Mouse (Mus musculus) cerebellum, postnatal 14 days (tissue): ENCODE measurements around the gene Cib1.

ENCODE experiments used
- DNase-seq, 2 experiments: peaks; one replicate each; pipeline ENCODE4 v3.0.0; 2021; ENCODE audit warnings: mixed read lengths in 2 of 2

The Cib1 gene

DNA sequence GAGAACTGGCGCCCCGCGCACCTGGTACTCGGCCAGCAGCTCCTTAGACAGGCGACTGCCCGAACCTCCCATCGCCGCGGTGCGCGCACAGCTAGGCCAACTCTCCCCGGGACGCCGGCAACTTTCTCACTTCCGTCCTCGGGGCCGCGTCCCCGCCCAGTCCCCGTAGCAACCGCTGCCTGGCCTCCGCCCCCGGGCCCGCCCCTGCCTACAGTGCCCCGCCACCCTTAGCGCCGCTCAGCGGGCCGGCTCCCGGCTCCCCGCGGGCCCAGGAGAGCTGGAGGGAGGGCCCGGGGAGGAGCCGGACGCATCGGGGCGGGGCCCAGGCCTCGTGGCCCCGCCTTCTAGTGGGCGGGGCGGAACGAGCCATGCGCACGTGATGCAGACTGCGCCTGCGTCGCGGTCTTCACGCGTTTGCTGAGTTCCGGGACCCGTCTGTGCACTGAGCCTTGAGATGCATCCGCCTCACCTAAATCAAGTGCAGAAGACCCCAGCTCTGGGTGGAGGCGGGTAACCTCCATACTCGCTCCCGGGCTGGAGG, at the start of gene Cib1, which contains the start of gene Gdpgp1:
TSS of gene Cib1 (minus strand) at position 325 of the 541 bp plus-strand sequence.
TSS of gene Gdpgp1 (plus strand) at position 377 of the 541 bp plus-strand sequence.
- peak; percentile 92 to 95 for DNase-seq

DNA sequence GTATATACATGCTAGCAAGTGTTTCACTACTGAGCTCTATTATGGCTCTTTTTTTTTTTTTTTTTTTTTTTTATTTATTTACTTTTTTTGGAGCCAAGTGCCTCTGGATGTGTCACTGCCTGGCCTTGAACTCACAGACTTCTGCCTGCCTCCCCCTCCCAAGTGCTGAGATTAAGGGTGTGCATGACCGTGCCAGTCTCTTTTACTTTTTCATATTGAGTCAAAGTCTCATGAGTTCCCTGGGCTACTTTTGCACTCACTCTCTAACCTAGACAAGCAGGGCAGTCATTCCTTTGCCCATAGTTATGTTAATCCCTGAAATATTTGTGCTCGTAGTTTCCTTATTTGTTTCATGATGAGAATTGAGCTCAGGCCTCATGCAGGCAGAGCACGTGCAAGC, 49.0 kb upstream of the Cib1 start:
- DNase-seq = no peak

DNA sequence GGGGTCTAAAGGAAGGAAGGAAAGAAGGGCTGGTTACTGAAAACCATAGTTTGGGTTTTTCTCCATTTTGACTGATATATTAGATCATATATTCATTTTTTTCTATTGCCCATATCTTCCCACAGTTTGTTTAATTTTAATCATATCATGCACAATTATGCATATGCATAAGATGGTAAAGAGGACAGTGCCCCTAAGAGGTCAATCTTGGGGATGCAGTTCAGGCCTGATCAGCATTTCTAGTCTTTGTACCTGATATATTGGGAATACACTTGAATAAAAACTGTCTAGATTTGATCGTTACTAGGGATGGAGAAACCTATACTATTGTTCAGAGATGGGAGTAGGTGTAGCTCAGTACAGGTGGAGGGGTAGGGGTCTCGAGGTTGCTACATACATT, 48.4 kb upstream of the Cib1 start:
- DNase-seq = no peak

DNA sequence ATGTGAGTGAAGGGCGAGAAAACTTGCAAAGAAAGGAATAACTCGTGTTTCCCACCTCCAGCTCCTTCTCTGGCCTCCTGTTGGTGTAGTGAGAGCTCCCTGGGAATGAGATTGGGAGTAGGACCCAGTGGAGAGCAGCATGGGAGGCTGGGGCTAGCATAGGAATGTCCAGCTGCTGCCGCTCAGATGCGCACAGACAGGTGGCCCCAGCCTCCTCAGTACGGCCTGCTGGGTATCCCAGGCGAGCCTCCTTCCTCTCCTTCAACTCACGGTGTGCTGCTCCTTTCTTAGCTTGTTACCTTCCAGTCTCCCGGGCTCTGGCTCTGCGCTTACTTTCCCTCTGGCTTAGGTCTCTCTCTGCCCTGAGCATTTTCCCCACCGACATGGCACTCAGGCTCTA, 47.4 kb upstream of the Cib1 start:
- DNase-seq = no peak

DNA sequence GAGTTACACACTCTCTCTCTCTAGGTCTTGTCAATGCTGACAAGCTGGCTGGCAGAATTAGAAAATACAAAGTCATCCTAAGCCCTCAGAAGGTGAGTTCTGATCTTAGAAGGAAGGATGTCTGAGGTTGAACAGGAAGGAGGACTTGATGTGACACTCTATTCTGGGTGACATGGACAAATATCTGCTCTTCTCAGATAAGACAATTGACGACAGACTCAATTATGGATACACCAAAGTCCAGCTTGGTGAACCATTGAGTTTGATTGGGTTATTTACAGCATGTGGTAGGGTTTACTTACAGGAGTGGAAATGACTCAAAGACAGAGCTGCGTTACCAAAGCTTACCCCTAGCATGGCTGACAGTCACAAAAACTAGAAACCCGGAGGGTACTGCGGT, 43.8 kb upstream of the Cib1 start:
- no peak for DNase-seq

DNA sequence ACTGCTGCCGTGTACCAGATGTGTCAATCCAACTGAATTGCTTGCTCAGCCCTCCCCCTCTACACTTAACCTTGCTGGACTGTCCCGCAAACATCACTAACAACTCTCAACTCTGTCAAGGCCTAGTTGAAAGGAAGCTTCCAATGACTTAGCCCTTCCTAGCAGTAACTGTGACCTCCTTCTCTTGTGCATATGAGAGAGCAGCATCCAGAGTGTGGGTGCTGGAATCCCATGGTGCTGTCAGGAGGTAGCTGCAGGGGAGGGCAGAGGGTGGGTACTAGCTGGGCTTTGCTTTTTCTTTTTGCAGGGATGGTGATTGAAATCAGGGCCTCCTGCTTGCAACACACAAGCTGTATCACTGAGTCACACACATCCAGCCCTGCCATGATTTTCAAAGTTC, 40.8 kb upstream of the Cib1 start:
- no peak for DNase-seq

DNA sequence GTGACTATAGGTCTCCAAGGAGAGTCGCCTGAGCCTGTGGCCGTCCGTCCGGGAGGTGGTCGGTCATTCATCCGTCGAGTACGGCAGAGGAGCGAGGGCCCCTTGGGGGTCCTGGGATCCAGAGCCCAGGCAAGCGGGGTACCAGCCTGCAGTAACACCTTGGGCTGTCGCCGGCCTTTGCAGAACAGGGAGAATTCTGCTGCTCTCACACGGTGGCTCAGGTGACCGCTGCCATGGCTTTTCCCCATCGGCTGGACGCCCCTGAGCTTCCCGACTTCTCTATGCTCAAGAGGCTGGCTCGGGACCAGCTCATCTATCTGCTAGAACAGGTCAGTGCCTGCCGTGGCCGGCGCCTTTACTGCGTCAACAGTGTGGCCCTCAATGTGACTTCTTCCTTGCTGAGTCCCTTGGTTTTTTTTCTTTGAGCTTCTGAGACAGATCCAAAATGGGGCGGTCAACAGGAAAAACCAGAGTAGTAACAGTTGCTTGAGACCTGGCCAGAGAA, 37.2 kb upstream of the Cib1 start:
- peak in 1 of 2 experiments; percentile 80 for DNase-seq

DNA sequence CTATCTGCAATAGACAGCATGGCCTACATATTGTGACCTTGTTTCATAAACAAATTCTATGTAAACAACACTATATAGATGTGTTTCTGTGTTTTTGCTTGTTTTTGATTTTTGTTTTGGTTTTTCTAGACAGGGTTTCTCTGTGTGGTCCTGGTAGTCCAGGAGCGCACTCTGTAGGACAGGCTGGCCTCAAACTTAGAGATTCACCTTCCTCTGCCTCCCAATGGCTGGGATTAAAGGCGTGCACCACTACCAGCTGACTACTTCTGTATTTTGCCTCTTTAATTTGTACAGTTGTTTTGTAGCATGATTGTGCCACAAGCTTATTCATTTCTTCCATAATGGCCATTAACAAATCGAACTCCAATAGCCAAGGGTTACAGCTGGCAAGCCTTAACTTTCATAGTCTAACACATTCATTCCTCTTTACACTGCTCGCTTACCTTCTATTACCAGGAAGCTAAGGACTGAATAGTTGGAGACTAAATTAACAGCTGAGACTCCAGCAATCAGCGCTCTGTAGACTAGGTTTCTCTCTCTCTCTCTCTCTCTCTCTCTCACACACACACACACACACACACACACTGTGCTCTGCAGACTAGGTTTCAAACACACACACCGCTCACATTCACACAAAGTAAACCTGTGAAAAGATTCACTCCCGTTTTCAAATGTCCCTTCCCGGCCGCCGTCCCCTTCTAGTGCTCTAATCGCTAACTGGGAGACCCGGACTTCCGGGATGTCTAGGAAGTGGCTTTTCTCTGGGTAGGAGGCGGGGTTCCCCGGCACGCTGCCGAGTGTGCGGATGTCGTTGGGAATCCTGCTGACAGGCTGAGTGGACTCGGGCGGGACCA, 36.5 kb upstream of the Cib1 start, which contains the start of gene Vps33b:
TSS of gene Vps33b (plus strand) at position 753 of the 854 bp plus-strand sequence.
- DNase-seq = peak; percentile 98 to 100

DNA sequence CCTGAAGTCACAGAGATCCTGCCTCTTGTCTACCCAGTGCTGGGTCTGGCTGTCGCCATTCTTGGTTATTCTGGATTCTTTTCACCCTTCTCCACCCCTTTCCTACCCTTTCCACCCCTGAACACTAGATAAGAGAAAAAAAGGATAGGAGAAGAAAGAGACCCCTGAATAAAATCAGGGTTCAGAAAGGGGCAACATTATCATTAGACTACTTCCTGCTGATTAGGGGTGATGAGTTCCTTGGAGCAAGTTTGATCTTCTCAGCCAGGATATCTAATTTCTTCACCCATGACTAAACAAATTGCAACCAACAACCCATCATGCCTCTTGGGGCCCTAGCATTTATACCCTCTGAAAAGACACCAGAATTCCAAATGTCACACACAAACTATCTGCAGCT, 35.2 kb upstream of the Cib1 start:
- no peak for DNase-seq

DNA sequence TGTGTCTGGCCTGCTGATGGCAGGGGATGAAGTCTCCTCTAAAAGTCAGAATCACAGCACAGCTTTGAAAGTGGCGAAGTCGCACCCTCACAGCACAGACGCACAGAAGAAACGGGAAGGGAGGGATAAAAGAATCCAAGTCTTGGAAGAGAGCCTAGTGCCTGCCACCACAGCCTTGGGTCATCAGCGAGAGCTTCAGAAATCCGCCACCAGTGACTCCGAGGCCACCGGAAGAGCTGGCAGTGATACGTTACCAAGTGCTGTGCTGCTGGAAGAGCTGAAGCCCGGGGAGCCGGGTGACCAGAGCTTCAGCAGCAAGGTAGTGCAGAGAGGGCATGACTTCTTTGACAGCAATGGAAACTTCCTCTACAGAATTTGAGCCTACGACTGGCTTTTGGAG, 32.0 kb upstream of the Cib1 start:
- DNase-seq = no peak

DNA sequence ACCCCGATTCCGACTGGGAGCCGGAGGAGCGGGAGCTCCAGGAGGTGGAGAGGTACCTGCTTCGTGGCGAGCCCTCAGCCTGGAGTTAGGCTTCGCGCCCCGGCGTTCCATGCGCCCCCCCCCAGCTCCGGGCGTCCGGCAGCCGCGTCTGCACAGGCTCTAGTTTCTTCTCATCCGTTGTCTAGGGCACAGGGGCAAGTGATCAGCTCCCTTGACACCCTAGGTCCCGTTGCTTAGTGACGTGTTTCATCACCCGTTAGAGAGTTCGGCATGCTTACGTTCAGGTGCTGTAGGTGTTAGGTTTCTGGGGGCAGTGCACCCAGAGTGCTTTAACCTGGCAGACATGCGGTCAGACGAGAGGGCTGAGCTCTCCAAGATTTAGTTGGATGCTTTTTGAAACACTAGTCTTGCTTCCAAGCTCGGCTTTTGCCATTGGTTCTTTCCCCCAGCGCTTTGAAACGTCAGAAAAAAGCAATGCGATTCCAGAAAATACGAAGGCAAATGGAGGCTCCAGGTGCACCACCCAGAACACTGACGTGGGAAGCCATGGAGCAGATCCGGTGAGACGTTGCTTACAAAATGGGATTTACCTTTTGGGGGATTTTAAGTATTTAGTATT, 28.9 kb upstream of the Cib1 start:
- DNase-seq = peak in 1 of 2 experiments; percentile 23

DNA sequence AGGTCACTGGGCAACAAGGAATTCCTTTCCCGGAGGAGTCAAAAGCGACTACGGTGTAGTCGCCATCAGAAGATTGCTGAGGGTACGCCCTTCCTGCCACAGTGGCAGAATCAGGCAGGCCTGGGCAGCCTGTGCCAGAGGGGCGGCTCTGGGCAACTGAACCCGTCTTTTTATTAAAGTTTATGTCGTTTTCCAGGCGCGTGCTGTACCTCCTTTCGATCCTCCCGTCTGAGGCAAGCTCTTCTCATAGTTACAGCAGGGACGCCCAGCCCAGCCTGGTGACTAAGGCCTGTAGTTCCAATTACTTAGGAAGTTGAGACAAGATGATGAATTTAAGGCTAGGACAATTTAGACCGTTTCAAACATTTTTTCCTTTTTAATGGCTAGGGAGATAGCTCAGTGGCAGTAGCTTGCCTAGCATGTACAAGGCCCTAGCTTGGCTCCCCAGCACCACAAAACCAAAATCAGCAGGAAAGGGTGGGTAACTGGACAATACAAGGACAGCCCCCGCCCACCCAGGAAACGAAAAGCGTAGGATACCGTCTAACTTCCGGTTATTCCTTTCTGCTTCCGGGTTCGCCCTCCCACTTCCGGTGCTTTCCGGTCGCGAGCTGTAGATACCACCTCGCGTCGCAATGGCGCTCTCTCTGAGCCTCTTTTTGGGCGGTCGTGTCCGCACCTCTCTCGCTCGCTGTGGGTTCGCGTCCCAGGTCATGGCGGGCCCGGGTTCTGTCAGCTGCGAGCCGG, 28.2 kb upstream of the Cib1 start, which contains the start of gene Ngrn:
TSS of gene Ngrn (plus strand) at position 591 of the 747 bp plus-strand sequence.
- peak; percentile 88 to 90 for DNase-seq

DNA sequence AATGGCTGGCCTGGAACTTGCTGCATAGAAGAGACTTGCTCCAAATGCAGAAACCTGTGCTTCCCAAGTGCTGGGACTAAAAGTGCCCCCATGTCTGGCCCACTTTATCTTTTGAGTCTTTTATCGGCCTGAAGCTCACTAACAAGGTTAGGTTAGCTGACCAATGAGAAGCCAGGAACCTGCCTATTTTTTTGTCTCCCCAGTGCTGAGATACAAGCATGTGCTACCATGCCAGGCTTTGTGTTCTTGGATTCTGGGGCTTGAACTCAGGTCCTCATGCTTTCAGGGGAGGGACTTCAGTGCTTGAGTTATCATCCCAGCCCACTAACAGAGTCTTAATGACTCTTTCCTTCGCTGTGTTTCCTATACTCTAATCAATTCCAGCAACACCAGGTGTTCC, 25.1 kb upstream of the Cib1 start:
- no peak for DNase-seq

DNA sequence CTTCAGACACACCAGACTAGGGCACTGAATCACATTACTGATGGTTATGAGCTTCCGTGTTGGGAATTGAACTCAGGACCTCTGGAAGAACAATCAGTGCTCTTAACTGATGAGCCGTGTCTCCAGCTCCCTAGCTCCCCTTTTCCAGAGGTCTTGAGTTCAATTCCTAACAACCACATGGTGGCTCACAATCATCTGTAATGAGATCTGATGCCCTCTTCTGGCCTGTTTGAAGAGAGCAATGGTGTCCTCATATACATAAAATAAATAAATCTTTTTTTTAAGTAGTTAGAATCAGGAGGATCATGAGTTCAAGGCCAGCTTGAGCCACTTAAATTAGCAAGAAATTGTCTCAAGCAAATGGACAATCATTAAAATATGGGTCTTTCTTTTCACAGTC, 23.4 kb upstream of the Cib1 start:
- no peak for DNase-seq

DNA sequence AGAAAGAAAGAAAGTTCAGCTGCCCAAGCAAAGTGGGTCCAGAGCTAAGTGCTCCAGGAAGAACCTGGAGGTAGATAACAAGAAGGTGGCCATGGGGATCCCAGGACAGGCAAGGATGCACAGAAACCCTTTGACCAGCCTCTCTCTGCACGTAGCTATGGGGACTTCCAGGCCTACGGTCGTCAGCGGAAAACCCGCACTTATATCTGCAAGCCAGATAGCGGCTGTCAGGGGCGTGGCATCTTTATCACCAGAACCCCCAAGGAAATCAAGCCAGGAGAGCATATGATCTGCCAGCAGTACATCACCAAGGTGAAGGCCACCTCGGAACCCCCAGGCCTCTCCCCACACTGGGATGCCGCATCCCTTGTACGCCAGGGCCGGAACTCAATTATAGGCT, 20.3 kb upstream of the Cib1 start:
- no peak for DNase-seq

DNA sequence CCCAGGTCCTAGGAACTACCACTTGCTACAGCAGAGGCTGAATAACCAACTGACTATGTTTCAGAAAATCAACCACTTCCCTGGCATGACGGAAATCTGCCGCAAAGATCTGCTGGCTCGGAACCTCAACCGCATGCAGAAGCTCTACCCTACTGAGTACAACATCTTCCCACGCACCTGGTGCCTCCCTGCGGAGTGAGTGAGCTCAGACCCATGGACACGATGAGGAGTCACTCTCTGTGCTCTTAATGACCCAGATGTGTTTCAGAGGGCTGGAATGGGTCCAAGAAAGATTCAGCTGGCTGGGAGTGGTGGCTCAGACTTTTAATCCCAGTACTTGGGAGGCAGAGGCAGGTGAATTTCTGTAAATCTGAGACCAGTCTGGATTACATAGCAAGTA, 19.8 kb upstream of the Cib1 start:
- no peak for DNase-seq

DNA sequence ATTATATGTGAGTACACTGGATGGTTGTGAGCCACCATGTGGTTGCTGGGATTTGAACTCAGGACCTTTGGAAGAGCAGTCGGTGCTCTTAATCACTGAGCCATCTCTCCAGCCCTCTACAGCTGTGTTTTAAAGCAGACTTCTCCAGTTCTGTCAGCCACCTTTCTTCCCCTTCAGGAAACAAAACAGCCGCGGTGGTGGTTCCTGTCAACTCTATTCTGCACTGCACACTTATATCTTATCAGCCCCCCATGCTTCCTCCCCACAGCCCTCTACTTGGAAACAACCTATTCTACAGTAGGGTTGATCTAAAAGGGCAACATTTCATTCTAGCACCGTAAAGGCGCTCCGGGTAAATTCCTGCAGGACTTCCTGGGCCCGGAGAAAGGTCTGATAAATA, 14.2 kb upstream of the Cib1 start:
- no peak for DNase-seq

DNA sequence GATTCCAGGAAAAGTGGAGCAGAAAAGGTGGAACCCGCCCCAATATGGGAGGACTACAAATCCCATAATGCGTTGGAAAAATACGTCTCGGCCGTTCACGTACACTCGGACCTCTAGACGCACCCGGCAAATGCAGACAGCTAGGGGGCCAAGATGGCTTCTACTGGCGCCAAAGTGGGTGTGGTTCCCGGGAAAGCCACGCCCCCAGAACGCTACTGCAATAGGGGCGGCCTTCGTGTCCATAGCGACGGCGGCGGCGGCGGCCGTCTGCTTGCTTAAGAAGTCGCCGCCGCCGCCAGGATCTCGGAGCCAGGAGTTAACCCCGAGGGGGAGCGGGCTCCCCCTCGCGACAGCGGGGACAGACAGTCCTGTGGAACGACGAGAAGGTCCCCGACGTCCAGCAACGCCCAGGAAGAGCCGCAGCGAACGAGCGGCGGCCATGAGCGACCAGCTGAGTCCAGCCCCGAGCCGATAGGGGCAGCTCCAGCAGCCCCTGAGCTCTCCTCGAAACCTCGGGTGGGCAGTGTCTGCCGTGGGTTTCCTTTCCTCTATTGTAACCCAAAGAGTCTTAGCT, 13.6 kb upstream of the Cib1 start, which contains the start of gene Ttll13:
TSS of gene Ttll13 (plus strand) at position 229 of the 574 bp plus-strand sequence.
- DNase-seq = peak; percentile 98

DNA sequence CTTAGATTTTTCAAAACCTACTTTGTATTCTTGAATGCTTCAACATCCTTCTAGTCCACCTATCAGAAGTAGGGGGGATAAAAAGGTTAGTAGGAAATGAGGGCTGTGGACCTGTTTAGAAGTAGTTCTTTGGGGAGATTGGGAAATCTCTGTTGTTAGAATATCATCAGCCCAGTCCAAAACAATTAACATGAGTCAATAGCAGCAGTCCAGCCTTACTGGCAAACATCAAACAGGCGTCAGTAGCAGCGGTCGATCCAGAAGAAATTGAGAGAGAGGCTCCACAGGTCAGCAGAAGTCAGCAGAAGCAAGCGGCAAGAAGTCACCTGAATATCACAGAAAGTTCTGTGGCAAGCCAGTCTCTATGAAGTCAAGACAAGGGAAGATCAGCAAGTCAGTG, 12.2 kb upstream of the Cib1 start:
- DNase-seq = no peak

DNA sequence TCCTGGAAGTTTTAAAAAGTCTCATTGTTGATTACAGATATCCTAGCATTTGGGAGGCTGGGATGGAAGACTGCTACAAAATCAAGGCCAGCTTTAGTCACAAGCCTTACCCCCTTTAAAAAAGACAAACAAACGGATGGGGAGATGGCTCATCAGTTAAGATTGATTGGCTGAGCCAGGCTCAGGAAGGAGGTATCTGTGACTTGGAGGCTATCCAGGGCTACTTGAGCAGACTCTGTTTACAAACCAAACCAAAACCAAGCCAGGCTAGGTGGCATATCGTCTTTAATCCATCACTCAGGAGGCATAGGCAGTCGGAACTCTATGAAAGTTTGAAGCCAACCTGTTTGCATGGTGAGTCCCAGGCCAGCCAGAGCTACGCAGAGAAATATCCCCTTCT, 9.0 kb upstream of the Cib1 start:
- no peak for DNase-seq

DNA sequence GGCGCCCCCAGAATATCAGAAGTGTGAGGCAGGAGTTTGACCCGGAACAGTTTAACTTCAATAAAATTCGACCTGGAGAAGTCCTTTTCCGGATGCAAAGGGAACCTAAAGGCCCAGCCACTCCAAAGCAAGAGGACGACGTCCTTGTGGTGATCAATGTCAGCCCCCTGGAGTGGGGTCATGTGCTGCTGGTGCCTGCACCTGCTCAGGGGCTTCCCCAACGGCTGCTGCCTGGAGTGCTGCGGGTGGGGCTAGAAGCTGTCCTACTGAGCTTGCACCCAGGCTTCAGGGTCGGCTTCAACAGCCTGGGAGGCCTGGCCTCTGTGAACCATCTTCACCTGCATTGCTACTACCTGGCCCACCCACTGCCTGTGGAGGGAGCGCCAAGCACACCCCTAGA, 5.9 kb upstream of the Cib1 start:
- DNase-seq = no peak

DNA sequence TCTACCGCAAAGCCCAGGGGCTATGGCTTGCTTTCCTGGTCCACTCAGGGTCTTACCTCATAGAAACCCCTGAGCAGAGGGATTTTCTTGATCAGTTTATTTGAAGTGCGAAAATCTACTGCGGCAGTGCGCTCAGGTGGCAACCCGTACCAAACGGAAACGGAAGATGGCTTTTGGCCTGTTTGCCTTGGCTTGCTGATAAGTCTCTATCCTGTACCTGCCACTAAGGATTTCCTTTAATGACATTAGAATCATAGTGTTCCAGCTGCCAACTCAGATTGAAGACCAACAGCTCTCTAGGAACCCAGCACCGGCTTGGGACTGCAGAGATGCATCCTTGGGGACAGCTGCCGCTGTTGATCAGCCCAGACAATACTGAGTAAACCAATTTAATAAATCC, 1.2 kb upstream of the Cib1 start:
- DNase-seq = no peak
